10 mouse cellular contexts compared by ENCODE assay signal in genomic region chr1:135634791-135635190, GRCm38 (mm10). TPM values are rescaled to one million over a fixed set of nuclear protein-coding genes. Genes with fewer than 3 reads are reported as not detected.
DNase-seq lines count a peak whose midpoint lies in the region; ATAC-seq and TF ChIP-seq lines count a peak whose summit lies in the region.
"Had no signal": no experiment of that assay in that cellular context is flagged by ENCODE, and none has a peak within 500 bp of the region (broad histone marks: within the 10 kb centered on the region; RNA-seq: fewer than 3 reads in every experiment).

No protein-coding gene starts in this region.

- no peak overlapping the region for H3K9ac ChIP-seq in hindbrain, embryonic 12.5 days
- H3K9ac ChIP-seq: embryonic facial prominence, embryonic 15.5 days; liver, embryonic 15.5 days had no signal

- H3K4me1 ChIP-seq in hindbrain, embryonic 10.5 days (replicated peaks) = peaks cover 47% of the 10 kb centered on the region
- H3K4me1 ChIP-seq in hindbrain, embryonic 12.5 days = peaks cover 35% of the 10 kb centered on the region

- WGBS in hindbrain, embryonic 10.5 days = 21% methylated on average over 6 of the region's 6 CpGs
- 22% methylated on average over 6 of the region's 6 CpGs for WGBS in hindbrain, embryonic 12.5 days

- TF ChIP-seq CTCF in layer of hippocampus, adult 2 months (conservative IDR thresholded peaks at IDR 0.05) = no peak

- no peaks in the 10 kb centered on the region for H3K36me3 ChIP-seq in hindbrain, embryonic 10.5 days
- H3K36me3 ChIP-seq in hindbrain, embryonic 12.5 days = no peaks in the 10 kb centered on the region
- H3K36me3 ChIP-seq: embryonic facial prominence, embryonic 15.5 days; liver, embryonic 15.5 days had no signal

- DNase-seq in hindbrain, embryonic 10.5 days (ENCODE audit: low spot score) = peak; percentile 49
- DNase-seq in urinary bladder, postnatal 25 days (ENCODE audit: low spot score) = peak; percentile 41
- DNase-seq in urinary bladder, postnatal 36 days (ENCODE audit: low spot score in 2 of 2) = no peak
- peak; percentile 48 for DNase-seq in kidney, postnatal 14 days
- peak; percentile 45 for DNase-seq in yolk sac, embryonic 10.5 days (ENCODE audit: low spot score)
- DNase-seq in layer of hippocampus, adult 2 months (ENCODE audit: low spot score in 2 of 2) = no peak
- no peak for DNase-seq in cerebellum, adult 9-10 months

- no peak overlapping the region for H3K27ac ChIP-seq in hindbrain, embryonic 10.5 days
- H3K27ac ChIP-seq in hindbrain, embryonic 12.5 days = no peak overlapping the region
- no peak overlapping the region for H3K27ac ChIP-seq in layer of hippocampus, adult 2 months
- H3K27ac ChIP-seq: embryonic facial prominence, embryonic 15.5 days; liver, embryonic 15.5 days had no signal

- H3K27me3 ChIP-seq in hindbrain, embryonic 10.5 days (ENCODE audit: insufficient read depth, poor library complexity, severe bottlenecking) = no peaks in the 10 kb centered on the region
- H3K27me3 ChIP-seq in hindbrain, embryonic 12.5 days = no peaks in the 10 kb centered on the region
- H3K27me3 ChIP-seq: embryonic facial prominence, embryonic 15.5 days; liver, embryonic 15.5 days had no signal

- no peaks in the 10 kb centered on the region for H3K9me3 ChIP-seq in hindbrain, embryonic 10.5 days
- H3K9me3 ChIP-seq in hindbrain, embryonic 12.5 days (replicated peaks) = no peaks in the 10 kb centered on the region
- H3K9me3 ChIP-seq: embryonic facial prominence, embryonic 15.5 days; liver, embryonic 15.5 days had no signal

- ATAC-seq in hindbrain, embryonic 12.5 days (ENCODE audit: low FRiP score) = no peak

- no peak overlapping the region for H3K4me2 ChIP-seq in hindbrain, embryonic 12.5 days (replicated peaks)
- H3K4me2 ChIP-seq: embryonic facial prominence, embryonic 15.5 days; liver, embryonic 15.5 days had no signal

- H3K4me3 ChIP-seq in hindbrain, embryonic 10.5 days = no peak overlapping the region
- H3K4me3 ChIP-seq in hindbrain, embryonic 12.5 days = no peak overlapping the region
- no peak overlapping the region for H3K4me3 ChIP-seq in layer of hippocampus, adult 2 months
- H3K4me3 ChIP-seq: embryonic facial prominence, embryonic 15.5 days; liver, embryonic 15.5 days had no signal

RNA-seq across cellular contexts. Expression of gene Nav1, which starts 27.7 kb away (rescaled TPM):
- 16.1 and 19.3 TPM in 2 replicates for polyA plus RNA-seq in hindbrain, embryonic 10.5 days (2016; fragmentation: Nextera tagmentation; extraction: Ambion mirVana)
- polyA plus RNA-seq in hindbrain, embryonic 12.5 days (2016; fragmentation: Nextera tagmentation; extraction: Ambion mirVana) = 35.9 and 41.0 TPM in 2 replicates
- 10 to 100 TPM; 60.3 to 71.2 TPM for total RNA-seq in layer of hippocampus, adult 2 months (2021)

Comparison
In these comparisons a context has a peak if more than half of its experiments do, and no peak if none do; other contexts are left out.
1. DNase-seq: peak in hindbrain, embryonic 10.5 days (single experiment), urinary bladder, postnatal 25 days (single experiment), kidney, postnatal 14 days (single experiment) and yolk sac, embryonic 10.5 days (single experiment); none in urinary bladder, postnatal 36 days (0 of 2), layer of hippocampus, adult 2 months (0 of 2) and cerebellum, adult 9-10 months (single experiment).